Mouse (Mus musculus): ENCODE results near the gene Spin2f. TPM values are rescaled to one million over a fixed set of nuclear protein-coding genes. Genes with fewer than 3 reads are reported as not detected.
"Not testable (repeated sequence)": the region's sequence is repeated elsewhere in the genome, so short reads cannot be mapped to it uniquely, and the experiment has no call there.

Gene Spin2f
- polyA plus RNA-seq (2015; fragmentation: Nextera tagmentation; extraction: Ambion mirVana): not detected in 2 replicates

- not testable (repeated sequence) for H3K4me2 ChIP-seq; H3K27ac ChIP-seq; H3K4me3 ChIP-seq; H3K27me3 ChIP-seq; H3K9me3 ChIP-seq (replicated peaks); H3K36me3 ChIP-seq; H3K4me1 ChIP-seq (replicated peaks); ATAC-seq (replicated peaks; ENCODE audit: insufficient number of reproducible peaks, insufficient read depth, low FRiP score, low read depth); H3K9ac ChIP-seq
- 36% methylated on average over 1 of the region's 6 CpGs for whole genome bisulfite sequencing
Observed at GRCm38 (mm10) chrX:31253594-31253993, at the start of gene Spin2f. Gene Spin2f (plus strand): TSS chrX:31253894.

GRCm38 (mm10) chrX:31212136-31212535 is 41.6 kb upstream of the Spin2f start:
- H3K27me3 ChIP-seq; H3K4me2 ChIP-seq; H3K27ac ChIP-seq; H3K4me1 ChIP-seq (replicated peaks); H3K36me3 ChIP-seq; H3K4me3 ChIP-seq; H3K9ac ChIP-seq; ATAC-seq (replicated peaks; ENCODE audit: insufficient number of reproducible peaks, insufficient read depth, low FRiP score, low read depth): not testable (repeated sequence)
- 0 out of 2 replicates have a peak, but pooled peaks cover 13% of the 10 kb centered on the region for H3K9me3 ChIP-seq (replicated peaks)
- 76% methylated on average over 7 of the region's 7 CpGs for WGBS

GRCm38 (mm10) chrX:31223536-31223935 is 30.2 kb upstream of the Spin2f start:
- 73% methylated on average over 9 of the region's 9 CpGs for WGBS

GRCm38 (mm10) chrX:31235088-31235487 is 18.6 kb upstream of the Spin2f start:
- WGBS: 48% methylated on average over 4 of the region's 4 CpGs
- H3K27ac ChIP-seq; ATAC-seq (replicated peaks; ENCODE audit: insufficient number of reproducible peaks, insufficient read depth, low FRiP score, low read depth); H3K27me3 ChIP-seq; H3K4me3 ChIP-seq; H3K4me1 ChIP-seq (replicated peaks); H3K36me3 ChIP-seq; H3K4me2 ChIP-seq; H3K9ac ChIP-seq: not testable (repeated sequence)
- H3K9me3 ChIP-seq (replicated peaks): peaks cover 13% of the 10 kb centered on the region

More at GRCm38 (mm10) chrX:31223536-31223935, 30.2 kb upstream of the Spin2f start:
- H3K4me1 ChIP-seq (replicated peaks); H3K36me3 ChIP-seq; H3K27me3 ChIP-seq; H3K9ac ChIP-seq; H3K4me2 ChIP-seq; H3K27ac ChIP-seq; ATAC-seq (replicated peaks; ENCODE audit: insufficient number of reproducible peaks, insufficient read depth, low FRiP score, low read depth); H3K4me3 ChIP-seq: not testable (repeated sequence)
- peaks cover 13% of the 10 kb centered on the region for H3K9me3 ChIP-seq (replicated peaks)

GRCm38 (mm10) chrX:31241754-31242153 is 11.9 kb upstream of the Spin2f start:
- H3K27me3 ChIP-seq; H3K4me1 ChIP-seq (replicated peaks); H3K36me3 ChIP-seq; H3K4me2 ChIP-seq; H3K9me3 ChIP-seq (replicated peaks); ATAC-seq (replicated peaks; ENCODE audit: insufficient number of reproducible peaks, insufficient read depth, low FRiP score, low read depth); H3K4me3 ChIP-seq; H3K9ac ChIP-seq; H3K27ac ChIP-seq: not testable (repeated sequence)
- 69% methylated on average over 3 of the region's 3 CpGs for WGBS

Other genes starting within 250 kb of the Spin2f start
- not detected in 2 replicates for gene Btbd35f29, start 136.2 kb upstream of the Spin2f start, polyA plus RNA-seq (2015; fragmentation: Nextera tagmentation; extraction: Ambion mirVana)
- not detected in 2 replicates for gene Btbd35f26, start 82.6 kb downstream of the Spin2f start, polyA plus RNA-seq (2015; fragmentation: Nextera tagmentation; extraction: Ambion mirVana)
- not detected in 2 replicates for gene Btbd35f19, start 130.0 kb downstream of the Spin2f start, polyA plus RNA-seq (2015; fragmentation: Nextera tagmentation; extraction: Ambion mirVana)